1 mouse cellular context compared by ENCODE assay signal in genomic region chr11:68674643-68675042, GRCm38 (mm10).
A peak's percentile ranks its signal among the peaks of the same experiment; 100 is the strongest.
TF ChIP-seq lines count a peak whose summit lies in the region.

No protein-coding gene starts in this region.

TF ChIP-seq in CH12.LX, 34 proteins besides CTCF, POLR2A, EP300 and RAD21 (continued from another document):
- peak; percentile 42; the same call in 1 of the 2 replicates for TF ChIP-seq CHD2 (IDR thresholded peaks at IDR 0.05; ENCODE audit: low read length)
- TF ChIP-seq BHLHE40 (IDR thresholded peaks at IDR 0.05; ENCODE audit: low read depth, low read length), result peak; percentile 83
- TF ChIP-seq JUND (conservative IDR thresholded peaks at IDR 0.05; ENCODE audit: low read depth, low read length), result peak; percentile 42
- TF ChIP-seq MEF2A (IDR thresholded peaks at IDR 0.05; ENCODE audit: borderline replicate concordance, low read depth, low read length), result peak; percentile 99
- peak; percentile 65 for TF ChIP-seq IRF4 (IDR thresholded peaks at IDR 0.05; ENCODE audit: low read depth, low read length)
- TF ChIP-seq SMC3 (IDR thresholded peaks at IDR 0.05; ENCODE audit: low read depth, low read length), result no peak
- no peak for TF ChIP-seq POLR2AphosphoS2 (IDR thresholded peaks at IDR 0.05; ENCODE audit: low read depth, low read length)
- TF ChIP-seq MXI1 (IDR thresholded peaks at IDR 0.05; ENCODE audit: low read depth, low read length), result no peak; the same call in 1 of the 2 replicates
- TF ChIP-seq UBTF (IDR thresholded peaks at IDR 0.05; ENCODE audit: low read depth, low read length), result no peak
- TF ChIP-seq KAT2A (IDR thresholded peaks at IDR 0.05; ENCODE audit: insufficient replicate concordance, low read length), result no peak
- TF ChIP-seq RCOR1 (conservative IDR thresholded peaks at IDR 0.05; ENCODE audit: low read depth, low read length), result no peak
- TF ChIP-seq MAX (IDR thresholded peaks at IDR 0.05; ENCODE audit: low read length), result peak; percentile 72
